Mouse (Mus musculus) neural tube, embryonic 12.5 days (tissue): Measurements from ENCODE around the gene Hs6st3. TPM values are rescaled to one million over a fixed set of nuclear protein-coding genes. Genes with fewer than 3 reads are reported as not detected.

Experiments
- ATAC-seq: fragments of 200-750 bp; cut with Nextera tagmentation; 2 replicates; pipeline ENCODE4 v1.8.0; 2017; ENCODE audit warnings: low read depth, mild to moderate bottlenecking, moderate TSS enrichment, moderate library complexity; ENCODE audit not compliant: low FRiP score
- H3K27ac ChIP-seq: fragments of 300-500 bp; sonication (generic); 2 replicates; pipeline ENCODE4 v1.5.1; 2016
- H3K27me3 ChIP-seq: fragments of 300-500 bp; sonication (generic); replicated peaks from 2 replicates; pipeline ENCODE4 v1.6.1; 2016; ENCODE audit warnings: mild to moderate bottlenecking
- H3K36me3 ChIP-seq: fragments of 300-500 bp; sonication (generic); 2 replicates; pipeline ENCODE4 v1.6.1; 2016; ENCODE audit warnings: mild to moderate bottlenecking
- H3K4me1 ChIP-seq: fragments of 300-500 bp; sonication (generic); 2 replicates; pipeline ENCODE4 v1.6.1; 2016
- H3K4me2 ChIP-seq: fragments of 300-500 bp; sonication (generic); replicated peaks from 2 replicates; pipeline ENCODE4 v1.6.1; 2016; ENCODE audit warnings: mild to moderate bottlenecking
- H3K4me3 ChIP-seq: fragments of 300-500 bp; sonication (generic); 2 replicates; pipeline ENCODE4 v1.5.1; 2016
- H3K9ac ChIP-seq: fragments of 300-500 bp; sonication (generic); 2 replicates; pipeline ENCODE4 v1.6.1; 2016; ENCODE audit warnings: mild to moderate bottlenecking
- H3K9me3 ChIP-seq: fragments of 300-500 bp; sonication (generic); 2 replicates; pipeline ENCODE4 v1.6.1; 2016; ENCODE audit warnings: mild to moderate bottlenecking
- WGBS: fragments of 180-500 bp; shearing (Covaris S2); methylation state at CpG from one replicate; pipeline ENCODE4 v1.1.7; 2016; 5-methylcytosine and 5-hydroxymethylcytosine counted together
- polyA plus RNA-seq: library from polyadenylated mRNA; unstranded; fragments of >200 nt; fragmentation: Nextera tagmentation; extraction: Ambion mirVana; gene quantifications from 2 replicates; pipeline ENCODE4 v1.2.1, GENCODE M21; 2016

Hs6st3 gene
- polyA plus RNA-seq, 1 experiment from 2014 or later, result 0.72 TPM

- Histone ChIP-seq H3K4me3 (no peak overlapping the region), H3K27me3 (no peaks in the 10 kb centered on the region), H3K9ac (no peak overlapping the region), H3K9me3 (no peaks in the 10 kb centered on the region), H3K27ac (no peak overlapping the region), H3K36me3 (no peaks in the 10 kb centered on the region), H3K4me2 (no peak overlapping the region), H3K4me1 (no peaks in the 10 kb centered on the region)
- 88% methylated on average over 2 of the region's 2 CpGs for WGBS
- ATAC-seq, result no peak
These were observed 474.7 kb downstream of the Hs6st3 start for GRCm38 (mm10) chr14:119612793-119613192.

- H3K9me3 ChIP-seq, result no peaks in the 10 kb centered on the region
- no peak overlapping the region for H3K9ac ChIP-seq
- H3K4me3 ChIP-seq, result no peak overlapping the region
- WGBS, result 91% methylated on average over 1 of the region's 1 CpGs
- ATAC-seq, result no peak
- H3K4me2 ChIP-seq, result no peak overlapping the region
- no peaks in the 10 kb centered on the region for H3K27me3 ChIP-seq
- no peaks in the 10 kb centered on the region for H3K36me3 ChIP-seq
- no peaks in the 10 kb centered on the region for H3K4me1 ChIP-seq
- H3K27ac ChIP-seq, result no peak overlapping the region
These were observed 491.0 kb downstream of the Hs6st3 start for GRCm38 (mm10) chr14:119629127-119629526.

GRCm38 (mm10) chr14:119633090-119633489 lies 494.9 kb downstream of the Hs6st3 start:
- WGBS, result 81% methylated on average over 3 of the region's 3 CpGs
- Histone ChIP-seq H3K27me3 (no peaks in the 10 kb centered on the region), H3K9ac (no peak overlapping the region), H3K4me1 (no peaks in the 10 kb centered on the region), H3K4me2 (no peak overlapping the region), H3K9me3 (no peaks in the 10 kb centered on the region), H3K36me3 (no peaks in the 10 kb centered on the region), H3K27ac (no peak overlapping the region), H3K4me3 (no peak overlapping the region)
- no peak for ATAC-seq

GRCm38 (mm10) chr14:119633626-119634025 lies 495.5 kb downstream of the Hs6st3 start:
- Histone ChIP-seq H3K27me3 (no peaks in the 10 kb centered on the region), H3K9me3 (no peaks in the 10 kb centered on the region), H3K9ac (no peak overlapping the region), H3K27ac (no peak overlapping the region), H3K36me3 (no peaks in the 10 kb centered on the region), H3K4me1 (no peaks in the 10 kb centered on the region), H3K4me3 (no peak overlapping the region), H3K4me2 (no peak overlapping the region)
- ATAC-seq, result no peak
- 84% methylated on average over 3 of the region's 3 CpGs for WGBS

- H3K9ac ChIP-seq, result no peak overlapping the region
- no peak overlapping the region for H3K4me2 ChIP-seq
- no peaks in the 10 kb centered on the region for H3K4me1 ChIP-seq
- no peak overlapping the region for H3K27ac ChIP-seq
- no peaks in the 10 kb centered on the region for H3K9me3 ChIP-seq
- ATAC-seq, result no peak
- H3K27me3 ChIP-seq, result no peaks in the 10 kb centered on the region
- no peak overlapping the region for H3K4me3 ChIP-seq
- no peaks in the 10 kb centered on the region for H3K36me3 ChIP-seq
- 94% methylated on average over 1 of the region's 1 CpGs for WGBS
These were observed 504.7 kb downstream of the Hs6st3 start for GRCm38 (mm10) chr14:119642874-119643273.

- 95% methylated on average over 12 of the region's 12 CpGs for WGBS
- H3K4me1 ChIP-seq, result no peaks in the 10 kb centered on the region
- no peaks in the 10 kb centered on the region for H3K9me3 ChIP-seq
These were observed 505.7 kb downstream of the Hs6st3 start for GRCm38 (mm10) chr14:119643840-119644239.

GRCm38 (mm10) chr14:119656936-119657335 lies 518.8 kb downstream of the Hs6st3 start:
- WGBS, result 78% methylated on average over 2 of the region's 2 CpGs
- H3K9me3 ChIP-seq, result no peaks in the 10 kb centered on the region
- no peak for ATAC-seq

More at GRCm38 (mm10) chr14:119643840-119644239, 505.7 kb downstream of the Hs6st3 start:
- Histone ChIP-seq H3K36me3 (no peaks in the 10 kb centered on the region), H3K4me3 (no peak overlapping the region), H3K4me2 (no peak overlapping the region), H3K9ac (no peak overlapping the region), H3K27ac (no peak overlapping the region), H3K27me3 (no peaks in the 10 kb centered on the region)
- no peak for ATAC-seq

GRCm38 (mm10) chr14:119665741-119666141 lies 527.6 kb downstream of the Hs6st3 start:
- no peak overlapping the region for H3K9ac ChIP-seq
- WGBS, result 79% methylated on average over 5 of the region's 5 CpGs
- H3K4me2 ChIP-seq, result no peak overlapping the region
- H3K27ac ChIP-seq, result no peak overlapping the region
- H3K36me3 ChIP-seq, result no peaks in the 10 kb centered on the region
- H3K4me3 ChIP-seq, result no peak overlapping the region
- H3K9me3 ChIP-seq, result no peaks in the 10 kb centered on the region
- no peaks in the 10 kb centered on the region for H3K4me1 ChIP-seq
- no peaks in the 10 kb centered on the region for H3K27me3 ChIP-seq
- no peak for ATAC-seq

More at GRCm38 (mm10) chr14:119656936-119657335, 518.8 kb downstream of the Hs6st3 start:
- Histone ChIP-seq H3K9ac (no peak overlapping the region), H3K4me3 (no peak overlapping the region), H3K36me3 (no peaks in the 10 kb centered on the region), H3K27me3 (no peaks in the 10 kb centered on the region), H3K4me1 (no peaks in the 10 kb centered on the region), H3K4me2 (no peak overlapping the region), H3K27ac (no peak overlapping the region)

- H3K9ac ChIP-seq, result no peak overlapping the region
- no peaks in the 10 kb centered on the region for H3K27me3 ChIP-seq
- no peaks in the 10 kb centered on the region for H3K9me3 ChIP-seq
- H3K4me1 ChIP-seq, result no peaks in the 10 kb centered on the region
- H3K4me2 ChIP-seq, result no peak overlapping the region
- WGBS, result 90% methylated on average over 1 of the region's 1 CpGs
- no peaks in the 10 kb centered on the region for H3K36me3 ChIP-seq
- no peak overlapping the region for H3K4me3 ChIP-seq
- no peak for ATAC-seq
- no peak overlapping the region for H3K27ac ChIP-seq
These were observed 529.3 kb downstream of the Hs6st3 start for GRCm38 (mm10) chr14:119667421-119667820.

- no peaks in the 10 kb centered on the region for H3K36me3 ChIP-seq
- H3K4me1 ChIP-seq, result no peaks in the 10 kb centered on the region
- 91% methylated on average over 16 of the region's 16 CpGs for WGBS
- no peaks in the 10 kb centered on the region for H3K9me3 ChIP-seq
- no peaks in the 10 kb centered on the region for H3K27me3 ChIP-seq
- ATAC-seq, result no peak
- H3K4me2 ChIP-seq, result no peak overlapping the region
- no peak overlapping the region for H3K4me3 ChIP-seq
- H3K27ac ChIP-seq, result no peak overlapping the region
- H3K9ac ChIP-seq, result no peak overlapping the region
These were observed 532.9 kb downstream of the Hs6st3 start for GRCm38 (mm10) chr14:119670836-119671587.

GRCm38 (mm10) chr14:119678574-119678973 lies 540.4 kb downstream of the Hs6st3 start:
- WGBS, result 92% methylated on average over 11 of the region's 11 CpGs
- no peak overlapping the region for H3K4me2 ChIP-seq
- no peaks in the 10 kb centered on the region for H3K27me3 ChIP-seq
- H3K9ac ChIP-seq, result no peak overlapping the region
- H3K4me3 ChIP-seq, result no peak overlapping the region
- H3K36me3 ChIP-seq, result no peaks in the 10 kb centered on the region
- H3K27ac ChIP-seq, result no peak overlapping the region
- no peaks in the 10 kb centered on the region for H3K4me1 ChIP-seq
- no peaks in the 10 kb centered on the region for H3K9me3 ChIP-seq
- no peak for ATAC-seq

GRCm38 (mm10) chr14:119680052-119680451 lies 541.9 kb downstream of the Hs6st3 start:
- H3K36me3 ChIP-seq, result no peaks in the 10 kb centered on the region
- 83% methylated on average over 4 of the region's 4 CpGs for WGBS
- H3K4me2 ChIP-seq, result no peak overlapping the region
- no peaks in the 10 kb centered on the region for H3K4me1 ChIP-seq
- no peak for ATAC-seq
- no peak overlapping the region for H3K27ac ChIP-seq
- H3K9me3 ChIP-seq, result no peaks in the 10 kb centered on the region
- H3K4me3 ChIP-seq, result no peak overlapping the region
- no peaks in the 10 kb centered on the region for H3K27me3 ChIP-seq
- no peak overlapping the region for H3K9ac ChIP-seq

- no peak overlapping the region for H3K4me3 ChIP-seq
- ATAC-seq, result no peak
- H3K4me2 ChIP-seq, result no peak overlapping the region
These were observed 549.7 kb downstream of the Hs6st3 start for GRCm38 (mm10) chr14:119687885-119688284.

More at GRCm38 (mm10) chr14:119687885-119688284, 549.7 kb downstream of the Hs6st3 start:
- Histone ChIP-seq H3K36me3 (no peaks in the 10 kb centered on the region), H3K4me1 (no peaks in the 10 kb centered on the region), H3K27ac (no peak overlapping the region), H3K27me3 (no peaks in the 10 kb centered on the region), H3K9me3 (no peaks in the 10 kb centered on the region), H3K9ac (no peak overlapping the region)
- WGBS, result 90% methylated on average over 2 of the region's 2 CpGs
